Mouse (Mus musculus) heart, postnatal 0 days (tissue): ENCODE measurements around the gene Dclk1.

Experiments
- CTCF ChIP-seq: IDR thresholded peaks from 2 replicates; pipeline ENCODE4 v1.5.1; 2016; ENCODE audit warnings: antibody characterized with exemption, control low read depth, low read depth
- EP300 ChIP-seq: IDR thresholded peaks from 2 replicates; pipeline ENCODE4 v1.6.1; 2016; ENCODE audit warnings: antibody characterized with exemption, low read depth

- TF ChIP-seq CTCF (no peak), EP300 (no peak)
Observed at GRCm38 (mm10) chr3:55451877-55452276, 209.7 kb downstream of the Dclk1 start.
